Mouse (Mus musculus): Measurements from ENCODE around the gene Grasp. TPM values are rescaled to one million over a fixed set of nuclear protein-coding genes. Genes with fewer than 3 reads are reported as not detected.

Grasp gene
- total and polyA plus RNA-seq, 3 experiments: 0.09 to 0.16 TPM; not detected in 1

DNA sequence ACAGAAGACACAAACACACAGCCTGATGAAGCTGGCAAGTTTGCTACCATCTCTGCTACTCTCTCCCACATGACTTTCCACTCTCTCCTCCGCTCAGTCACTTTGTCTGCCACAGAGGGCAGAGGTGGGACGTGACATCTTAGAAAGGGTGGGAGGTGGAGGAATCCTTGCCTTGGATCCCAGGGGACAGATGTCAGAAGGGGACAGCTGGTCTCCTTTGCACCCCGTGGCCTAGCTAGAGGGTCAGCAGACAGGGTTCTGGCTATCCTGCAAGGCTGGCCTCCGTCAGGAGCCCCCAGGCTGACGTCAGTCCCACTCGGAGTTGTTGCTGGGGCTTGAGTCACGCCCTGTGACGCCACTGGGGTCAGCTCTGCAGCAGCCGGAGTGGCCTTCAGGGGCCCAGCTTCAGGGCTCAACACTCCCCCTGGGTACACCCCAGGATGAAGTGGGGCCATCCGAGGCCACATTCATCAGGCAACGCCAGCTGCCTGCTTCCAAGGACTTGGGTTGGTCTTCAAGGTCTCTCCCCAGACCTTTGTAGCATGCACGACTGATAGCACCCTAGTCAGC lies 55.5 kb downstream of the Grasp start:
- no peak for ATAC-seq (ENCODE audit: extremely low read depth, insufficient number of reproducible peaks, low FRiP score, poor library complexity, severe bottlenecking)
- no peak for DNase-seq (ENCODE audit: low spot score)
- Histone ChIP-seq H3K4me1 (ENCODE audit: insufficient read depth, low read depth, low read length) (peaks cover 19% of the 10 kb centered on the region), H3K27me3 (ENCODE audit: insufficient read depth, low read length) (peaks cover 9% of the 10 kb centered on the region; the same call in 1 of the 2 replicates), H3K9me3 (replicated peaks) (no peaks in the 10 kb centered on the region), H3K36me3 (replicated peaks) (no peaks in the 10 kb centered on the region), H3K4me3 (ENCODE audit: low read depth, low read length) (no peak overlapping the region; the same call in 1 of the 2 replicates)
- TF ChIP-seq GATA2 (IDR thresholded peaks at IDR 0.05; ENCODE audit: borderline replicate concordance, low read depth, low read length): no peak
- no peak for TF ChIP-seq TAL1 (conservative IDR thresholded peaks at IDR 0.05; ENCODE audit: low read depth, low read length)
- no peak for TF ChIP-seq CTCF (IDR thresholded peaks at IDR 0.05; ENCODE audit: low read depth, low read length)
- no peak for TF ChIP-seq GATA1 (IDR thresholded peaks at IDR 0.05; ENCODE audit: borderline replicate concordance, low read length)
- TF ChIP-seq POLR2AphosphoS5 (IDR thresholded peaks at IDR 0.05; ENCODE audit: insufficient replicate concordance, low read depth, low read length): no peak

Other genes with a start within 250 kb of the Grasp start
- gene Gm47841, start 176.8 kb upstream of the Grasp start, total RNA-seq (2014; fragmentation: Nextera tagmentation): not detected in 2 replicates
- gene Gm47841, start 176.8 kb upstream of the Grasp start, total RNA-seq (2017): not detected in 2 replicates
- gene Gm47841, start 176.8 kb upstream of the Grasp start, polyA plus RNA-seq (2012): not detected in 2 replicates
- not detected in 2 replicates for gene Fignl2, start 145.6 kb upstream of the Grasp start, total RNA-seq (2014; fragmentation: Nextera tagmentation)
- gene Fignl2, start 145.6 kb upstream of the Grasp start, total RNA-seq (2017): 0.05 and 0.06 TPM in 2 replicates
- gene Fignl2, start 145.6 kb upstream of the Grasp start, polyA plus RNA-seq (2012): not detected in 2 replicates
- not detected in 2 replicates for gene Ankrd33, start 108.4 kb upstream of the Grasp start, total RNA-seq (2014; fragmentation: Nextera tagmentation)
- not detected in 2 replicates for gene Ankrd33, start 108.4 kb upstream of the Grasp start, total RNA-seq (2017)
- not detected in 2 replicates for gene Ankrd33, start 108.4 kb upstream of the Grasp start, polyA plus RNA-seq (2012)
- not detected in 2 replicates for gene Acvrl1, start 95.7 kb upstream of the Grasp start, total RNA-seq (2014; fragmentation: Nextera tagmentation)
- gene Acvrl1, start 95.7 kb upstream of the Grasp start, total RNA-seq (2017): 0.60 TPM in 1 of 2 replicates, not detected in the other
- 0.02 TPM in 1 of 2 replicates, not detected in the other for gene Acvrl1, start 95.7 kb upstream of the Grasp start, polyA plus RNA-seq (2012)
- not detected in 2 replicates for gene Acvr1b, start 50.1 kb upstream of the Grasp start, total RNA-seq (2014; fragmentation: Nextera tagmentation)
- gene Acvr1b, start 50.1 kb upstream of the Grasp start, total RNA-seq (2017): under 0.01 and 0.12 TPM in 2 replicates
- not detected in 2 replicates for gene Acvr1b, start 50.1 kb upstream of the Grasp start, polyA plus RNA-seq (2012)
- gene Nr4a1, start 30.1 kb downstream of the Grasp start, total RNA-seq (2014; fragmentation: Nextera tagmentation): not detected in 2 replicates
- not detected in 2 replicates for gene Nr4a1, start 30.1 kb downstream of the Grasp start, total RNA-seq (2017)
- gene Nr4a1, start 30.1 kb downstream of the Grasp start, polyA plus RNA-seq (2012): 0.04 TPM in 1 of 2 replicates, not detected in the other
- 5.9 and 11.0 TPM in 2 replicates for gene Atg101, start 60.1 kb downstream of the Grasp start, total RNA-seq (2014; fragmentation: Nextera tagmentation)
- gene Atg101, start 60.1 kb downstream of the Grasp start, total RNA-seq (2017): 34.6 and 35.3 TPM in 2 replicates
- 42.5 and 55.1 TPM in 2 replicates for gene Atg101, start 60.1 kb downstream of the Grasp start, polyA plus RNA-seq (2012)
- gene 6030408B16Rik, start 69.0 kb downstream of the Grasp start, total RNA-seq (2014; fragmentation: Nextera tagmentation): not detected in 2 replicates
- gene 6030408B16Rik, start 69.0 kb downstream of the Grasp start, total RNA-seq (2017): 0.12 TPM in 1 of 2 replicates, not detected in the other
- 0.09 TPM in 1 of 2 replicates, not detected in the other for gene 6030408B16Rik, start 69.0 kb downstream of the Grasp start, polyA plus RNA-seq (2012)
- gene Krt80, start 146.0 kb downstream of the Grasp start, total RNA-seq (2014; fragmentation: Nextera tagmentation): not detected in 2 replicates
- 0.11 and 0.12 TPM in 2 replicates for gene Krt80, start 146.0 kb downstream of the Grasp start, total RNA-seq (2017)
- gene Krt80, start 146.0 kb downstream of the Grasp start, polyA plus RNA-seq (2012): not detected in 2 replicates
- gene Krt7, start 186.9 kb downstream of the Grasp start, total RNA-seq (2014; fragmentation: Nextera tagmentation): not detected in 2 replicates
- gene Krt7, start 186.9 kb downstream of the Grasp start, total RNA-seq (2017): under 0.01 and 0.49 TPM in 2 replicates
- 0.11 and 0.13 TPM in 2 replicates for gene Krt7, start 186.9 kb downstream of the Grasp start, polyA plus RNA-seq (2012)
- not detected in 2 replicates for gene Krt87, start 214.6 kb downstream of the Grasp start, total RNA-seq (2014; fragmentation: Nextera tagmentation)
- gene Krt87, start 214.6 kb downstream of the Grasp start, total RNA-seq (2017): not detected in 2 replicates
- gene Krt87, start 214.6 kb downstream of the Grasp start, polyA plus RNA-seq (2012): not detected in 2 replicates
- not detected in 2 replicates for gene Krt88, start 223.6 kb downstream of the Grasp start, total RNA-seq (2014; fragmentation: Nextera tagmentation)
- not detected in 2 replicates for gene Krt88, start 223.6 kb downstream of the Grasp start, total RNA-seq (2017)
- not detected in 2 replicates for gene Krt88, start 223.6 kb downstream of the Grasp start, polyA plus RNA-seq (2012)
- not detected in 2 replicates for gene Krt81, start 239.6 kb downstream of the Grasp start, total RNA-seq (2014; fragmentation: Nextera tagmentation)
- gene Krt81, start 239.6 kb downstream of the Grasp start, total RNA-seq (2017): not detected in 2 replicates
- gene Krt81, start 239.6 kb downstream of the Grasp start, polyA plus RNA-seq (2012): not detected in 2 replicates
- not detected in 2 replicates for gene Krt86, start 249.3 kb downstream of the Grasp start, total RNA-seq (2014; fragmentation: Nextera tagmentation)
- 0.11 TPM in 1 of 2 replicates, not detected in the other for gene Krt86, start 249.3 kb downstream of the Grasp start, total RNA-seq (2017)
- not detected in 2 replicates for gene Krt86, start 249.3 kb downstream of the Grasp start, polyA plus RNA-seq (2012)